Mouse (Mus musculus) embryonic facial prominence, embryonic 12.5 days (tissue): Measurements from ENCODE around the gene Cryba2. TPM values are rescaled to one million over a fixed set of nuclear protein-coding genes. Genes with fewer than 3 reads are reported as not detected.

Source experiments
- ATAC-seq: fragments of 200-750 bp; cut with Nextera tagmentation; 2 replicates; pipeline ENCODE4 v1.8.0; 2017; ENCODE audit not compliant: insufficient number of reproducible peaks, insufficient read depth, low FRiP score, low TSS enrichment
- H3K27ac ChIP-seq: fragments of 300-500 bp; sonication (generic); 2 replicates; pipeline ENCODE4 v1.5.1; 2016; ENCODE audit warnings: mild to moderate bottlenecking
- H3K27me3 ChIP-seq: fragments of 300-500 bp; sonication (generic); 2 replicates; pipeline ENCODE4 v1.6.1; 2016; ENCODE audit warnings: mild to moderate bottlenecking, moderate library complexity
- H3K36me3 ChIP-seq: fragments of 300-500 bp; sonication (generic); 2 replicates; pipeline ENCODE4 v1.6.1; 2016; ENCODE audit warnings: mild to moderate bottlenecking
- H3K4me1 ChIP-seq: fragments of 300-500 bp; sonication (generic); 2 replicates; pipeline ENCODE4 v1.6.1; 2016
- H3K4me2 ChIP-seq: fragments of 300-500 bp; sonication (generic); replicated peaks from 2 replicates; pipeline ENCODE4 v1.6.1; 2016; ENCODE audit warnings: mild to moderate bottlenecking, moderate library complexity
- H3K4me3 ChIP-seq: fragments of 300-500 bp; sonication (generic); 2 replicates; pipeline ENCODE4 v1.5.1; 2016; ENCODE audit warnings: mild to moderate bottlenecking
- H3K9ac ChIP-seq: fragments of 300-500 bp; sonication (generic); 2 replicates; pipeline ENCODE4 v1.6.1; 2016; ENCODE audit warnings: mild to moderate bottlenecking, moderate library complexity
- H3K9me3 ChIP-seq: fragments of 300-500 bp; sonication (generic); 2 replicates; pipeline ENCODE4 v1.6.1; 2016; ENCODE audit warnings: mild to moderate bottlenecking, moderate library complexity
- WGBS: fragments of 180-500 bp; shearing (Covaris S2); methylation state at CpG from one replicate; pipeline ENCODE4 v1.1.7; 2016; 5-methylcytosine and 5-hydroxymethylcytosine counted together
- polyA plus RNA-seq: library from polyadenylated mRNA; unstranded; fragments of >200 nt; fragmentation: Nextera tagmentation; extraction: Ambion mirVana; gene quantifications from 2 replicates; pipeline ENCODE4 v1.2.1, GENCODE M21; 2016

The Cryba2 gene
- polyA plus RNA-seq, 1 experiment from 2014 or later, result 16.1 TPM

GRCm38 (mm10) chr1:74856439-74856720 is 36.6 kb downstream of the Cryba2 start:
- Histone ChIP-seq H3K36me3 (no peaks in the 10 kb centered on the region), H3K27me3 (peaks cover 87% of the 10 kb centered on the region), H3K9ac (no peak overlapping the region), H3K27ac (no peak overlapping the region), H3K4me2 (peak overlapping the region; percentile 99; the same call in 1 of the 2 replicates), H3K9me3 (no peaks in the 10 kb centered on the region), H3K4me1 (peaks cover 19% of the 10 kb centered on the region), H3K4me3 (peak overlapping the region; percentile 70)
- under 1% methylated on average over 11 of the region's 11 CpGs for WGBS
- ATAC-seq, result no peak

GRCm38 (mm10) chr1:74855651-74856438 is 37.1 kb downstream of the Cryba2 start:
- peak overlapping the region; percentile 99 for H3K4me2 ChIP-seq
- H3K36me3 ChIP-seq, result no peaks in the 10 kb centered on the region
- H3K4me3 ChIP-seq, result peak overlapping the region; percentile 70
- H3K4me1 ChIP-seq, result peaks cover 19% of the 10 kb centered on the region
- H3K27me3 ChIP-seq, result peaks cover 92% of the 10 kb centered on the region
- H3K9me3 ChIP-seq, result no peaks in the 10 kb centered on the region
- no peak for ATAC-seq
- WGBS, result under 1% methylated on average over 74 of the region's 74 CpGs
- peak overlapping the region; percentile 58 for H3K9ac ChIP-seq
- no peak overlapping the region for H3K27ac ChIP-seq

- Histone ChIP-seq H3K9me3 (no peaks in the 10 kb centered on the region), H3K27me3 (peaks cover 96% of the 10 kb centered on the region), H3K9ac (peak overlapping the region; percentile 58), H3K4me1 (peaks cover 19% of the 10 kb centered on the region), H3K36me3 (no peaks in the 10 kb centered on the region), H3K4me3 (peak overlapping the region; percentile 70), H3K4me2 (peak overlapping the region; percentile 99), H3K27ac (no peak overlapping the region)
- ATAC-seq, result no peak; the same call in 1 of the 2 replicates
- WGBS, result under 1% methylated on average over 45 of the region's 48 CpGs
These were observed 37.8 kb downstream of the Cryba2 start for GRCm38 (mm10) chr1:74855156-74855555.

GRCm38 (mm10) chr1:74854306-74855056 is 38.5 kb downstream of the Cryba2 start, which contains the start of gene Cdk5r2:
Gene Cdk5r2 (plus strand): TSS chr1:74854934.
- peaks cover 19% of the 10 kb centered on the region for H3K4me1 ChIP-seq
- peak within 1 kb of the TSS; percentile 99 for H3K4me2 ChIP-seq
- H3K9me3 ChIP-seq, result no peaks in the 10 kb centered on the region
- H3K9ac ChIP-seq, result peak within 1 kb of the TSS; percentile 58
- H3K4me3 ChIP-seq, result peak within 1 kb of the TSS; percentile 70
- peak; percentile 89 for ATAC-seq
- H3K27me3 ChIP-seq, result peaks cover 95% of the 10 kb centered on the region
- H3K36me3 ChIP-seq, result no peaks in the 10 kb centered on the region
- 2% methylated on average over 28 of the region's 39 CpGs for WGBS
- H3K27ac ChIP-seq, result no peak within 1 kb of the TSS

- H3K27ac ChIP-seq, result no peak overlapping the region
- H3K9me3 ChIP-seq, result no peaks in the 10 kb centered on the region
- no peak for ATAC-seq
- peaks cover 69% of the 10 kb centered on the region for H3K27me3 ChIP-seq
- no peak overlapping the region for H3K4me3 ChIP-seq
- WGBS, result 13% methylated on average over 6 of the region's 6 CpGs
- no peak overlapping the region for H3K4me2 ChIP-seq
- H3K4me1 ChIP-seq, result peaks cover 14% of the 10 kb centered on the region
- H3K36me3 ChIP-seq, result no peaks in the 10 kb centered on the region
- no peak overlapping the region for H3K9ac ChIP-seq
These were observed 41.8 kb downstream of the Cryba2 start for GRCm38 (mm10) chr1:74851001-74851775.

- no peak overlapping the region for H3K4me2 ChIP-seq
- peaks cover 60% of the 10 kb centered on the region for H3K27me3 ChIP-seq
- no peak for ATAC-seq
- H3K9ac ChIP-seq, result no peak overlapping the region
- no peaks in the 10 kb centered on the region for H3K9me3 ChIP-seq
- no peak overlapping the region for H3K27ac ChIP-seq
- no peaks in the 10 kb centered on the region for H3K36me3 ChIP-seq
- H3K4me3 ChIP-seq, result no peak overlapping the region
- H3K4me1 ChIP-seq, result peaks cover 5% of the 10 kb centered on the region
- 18% methylated on average over 6 of the region's 6 CpGs for WGBS
These were observed 42.7 kb downstream of the Cryba2 start for GRCm38 (mm10) chr1:74850251-74850650.

GRCm38 (mm10) chr1:74848946-74849345 is 44.0 kb downstream of the Cryba2 start:
- H3K27ac ChIP-seq, result no peak overlapping the region
- H3K4me2 ChIP-seq, result no peak overlapping the region
- 53% methylated on average over 5 of the region's 5 CpGs for WGBS
- ATAC-seq, result no peak
- H3K4me1 ChIP-seq, result no peaks in the 10 kb centered on the region; the same call in 1 of the 2 replicates
- H3K9me3 ChIP-seq, result no peaks in the 10 kb centered on the region
- peaks cover 54% of the 10 kb centered on the region for H3K27me3 ChIP-seq
- no peak overlapping the region for H3K9ac ChIP-seq
- no peak overlapping the region for H3K4me3 ChIP-seq
- H3K36me3 ChIP-seq, result no peaks in the 10 kb centered on the region

GRCm38 (mm10) chr1:74846341-74846740 is 46.6 kb downstream of the Cryba2 start:
- WGBS, result 35% methylated on average over 9 of the region's 9 CpGs
- H3K36me3 ChIP-seq, result no peaks in the 10 kb centered on the region
- no peak for ATAC-seq
- no peaks in the 10 kb centered on the region for H3K9me3 ChIP-seq
- H3K4me1 ChIP-seq, result no peaks in the 10 kb centered on the region
- no peak overlapping the region for H3K27ac ChIP-seq
- H3K4me3 ChIP-seq, result no peak overlapping the region
- H3K9ac ChIP-seq, result no peak overlapping the region
- H3K4me2 ChIP-seq, result no peak overlapping the region
- H3K27me3 ChIP-seq, result peaks cover 28% of the 10 kb centered on the region

GRCm38 (mm10) chr1:74843090-74843489 is 49.9 kb downstream of the Cryba2 start:
- no peak for ATAC-seq
- Histone ChIP-seq H3K9ac (no peak overlapping the region), H3K27ac (no peak overlapping the region), H3K4me2 (no peak overlapping the region), H3K36me3 (no peaks in the 10 kb centered on the region), H3K9me3 (no peaks in the 10 kb centered on the region), H3K4me3 (no peak overlapping the region), H3K4me1 (no peaks in the 10 kb centered on the region), H3K27me3 (0 out of 2 replicates have a peak, but pooled peaks cover 3% of the 10 kb centered on the region)
- 83% methylated on average over 5 of the region's 5 CpGs for WGBS
